Mouse (Mus musculus) forebrain, embryonic 12.5 days (tissue): ENCODE results near the gene Cadm1. TPM values are rescaled to one million over a fixed set of nuclear protein-coding genes. Genes with fewer than 3 reads are reported as not detected.

Experiments used
- ATAC-seq: fragments of 200-750 bp; cut with Nextera tagmentation; 2 replicates; pipeline ENCODE4 v1.8.0; 2017; ENCODE audit warnings: moderate TSS enrichment; ENCODE audit not compliant: low FRiP score
- H3K27ac ChIP-seq: fragments of 300-500 bp; sonication (generic); 2 replicates; pipeline ENCODE4 v1.5.1; 2016; ENCODE audit warnings: mild to moderate bottlenecking
- H3K27me3 ChIP-seq: fragments of 300-500 bp; sonication (generic); 2 replicates; pipeline ENCODE4 v1.6.1; 2016; ENCODE audit warnings: mild to moderate bottlenecking
- H3K36me3 ChIP-seq: fragments of 300-500 bp; sonication (generic); replicated peaks from 2 replicates; pipeline ENCODE4 v1.6.1; 2016; ENCODE audit warnings: mild to moderate bottlenecking
- H3K4me1 ChIP-seq: fragments of 300-500 bp; sonication (generic); 2 replicates; pipeline ENCODE4 v1.6.1; 2016
- H3K4me2 ChIP-seq: fragments of 300-500 bp; sonication (generic); 2 replicates; pipeline ENCODE4 v1.6.1; 2016; ENCODE audit warnings: mild to moderate bottlenecking, moderate library complexity
- H3K4me3 ChIP-seq: fragments of 300-500 bp; sonication (generic); replicated peaks from 2 replicates; pipeline ENCODE4 v1.5.1; 2016; ENCODE audit warnings: mild to moderate bottlenecking
- H3K9ac ChIP-seq: fragments of 300-500 bp; sonication (generic); 2 replicates; pipeline ENCODE4 v1.6.1; 2016; ENCODE audit warnings: mild to moderate bottlenecking
- H3K9me3 ChIP-seq: fragments of 300-500 bp; sonication (generic); 2 replicates; pipeline ENCODE4 v1.6.1; 2016
- WGBS: fragments of 180-500 bp; shearing (Covaris S2); methylation state at CpG from one replicate; pipeline ENCODE4 v1.1.7; 2016; 5-methylcytosine and 5-hydroxymethylcytosine counted together
- polyA plus RNA-seq: library from polyadenylated mRNA; unstranded; fragments of >200 nt; fragmentation: Nextera tagmentation; extraction: Ambion mirVana; gene quantifications from 2 replicates; pipeline ENCODE4 v1.2.1, GENCODE M21; 2016

Gene Cadm1
- polyA plus RNA-seq, 1 experiment from 2014 or later = 99.8 TPM

DNA sequence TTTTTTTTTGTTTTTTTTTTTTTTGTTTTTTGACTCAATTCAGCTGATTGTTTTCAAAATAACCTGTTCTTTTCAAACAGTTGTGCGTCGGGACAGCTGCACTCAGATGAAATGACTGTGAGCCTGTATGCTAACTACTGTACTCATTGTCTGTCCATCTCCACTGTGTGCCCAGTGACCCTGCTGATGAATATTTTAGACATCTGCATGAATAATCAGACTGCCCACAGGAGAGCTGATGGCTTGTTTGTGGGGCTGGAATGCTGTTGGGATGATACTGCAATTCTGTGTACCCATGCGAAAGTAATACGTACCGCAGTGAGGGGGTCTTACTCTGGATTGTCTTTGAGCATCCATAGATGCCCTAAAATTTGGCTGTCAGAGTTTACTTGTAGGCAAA lies 170.0 kb downstream of the Cadm1 start:
- Histone ChIP-seq H3K36me3 (no peaks in the 10 kb centered on the region), H3K4me3 (no peak overlapping the region), H3K4me2 (no peak overlapping the region), H3K27ac (no peak overlapping the region), H3K27me3 (peaks cover 1% of the 10 kb centered on the region; the same call in 1 of the 2 replicates), H3K9ac (no peak overlapping the region), H3K9me3 (no peaks in the 10 kb centered on the region), H3K4me1 (peaks cover 11% of the 10 kb centered on the region; the same call in 1 of the 2 replicates)
- peak; percentile 36; the same call in 1 of the 2 replicates for ATAC-seq
- 75% methylated on average over 5 of the region's 5 CpGs for WGBS

DNA sequence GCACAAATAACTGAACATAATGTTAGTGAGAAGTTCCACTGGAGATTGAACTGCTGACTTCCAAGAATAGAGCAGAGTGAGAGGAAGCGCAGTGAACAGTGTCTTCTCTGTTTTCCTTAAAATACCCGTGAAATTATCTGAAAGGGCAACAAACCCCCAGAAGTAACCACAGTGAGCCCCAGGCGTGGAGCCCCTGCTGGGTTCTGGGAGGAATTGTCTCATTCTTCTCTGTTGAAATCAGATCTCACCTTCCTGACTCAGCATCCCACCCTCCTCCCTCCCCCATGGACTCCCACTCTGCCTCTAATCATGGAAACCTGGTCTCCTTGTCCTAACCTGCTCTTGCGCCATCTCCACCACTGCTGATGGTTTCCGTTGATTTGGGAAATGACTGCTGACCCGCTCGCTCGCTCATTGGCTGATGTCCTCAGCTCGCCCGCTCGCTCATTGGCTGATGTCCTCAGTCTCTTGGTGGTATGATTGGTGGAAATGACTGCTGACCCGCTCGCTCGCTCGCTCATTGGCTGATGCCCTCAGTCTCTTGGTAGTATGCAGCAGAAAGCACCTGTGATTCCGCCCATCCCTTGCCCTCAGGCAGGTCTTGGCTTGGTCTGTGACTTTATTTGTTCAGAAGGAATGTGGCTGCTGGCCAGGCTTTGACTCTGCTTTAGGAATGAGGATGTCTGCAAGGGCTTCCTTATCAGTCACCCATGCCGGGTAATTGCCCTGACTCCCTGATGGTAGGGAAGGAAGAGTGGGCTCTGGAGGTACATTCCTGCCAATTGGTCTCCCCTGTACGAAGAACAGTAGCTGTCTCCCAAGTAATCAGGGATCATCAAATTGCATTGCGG lies 173.3 kb downstream of the Cadm1 start:
- H3K4me3 ChIP-seq = no peak overlapping the region
- H3K36me3 ChIP-seq = no peaks in the 10 kb centered on the region
- no peak overlapping the region for H3K27ac ChIP-seq
- no peak overlapping the region for H3K4me2 ChIP-seq
- WGBS = 89% methylated on average over 19 of the region's 19 CpGs
- no peak overlapping the region for H3K9ac ChIP-seq
- H3K9me3 ChIP-seq = no peaks in the 10 kb centered on the region
- H3K27me3 ChIP-seq = no peaks in the 10 kb centered on the region; the same call in 1 of the 2 replicates
- peaks cover 34% of the 10 kb centered on the region for H3K4me1 ChIP-seq
- ATAC-seq = no peak

DNA sequence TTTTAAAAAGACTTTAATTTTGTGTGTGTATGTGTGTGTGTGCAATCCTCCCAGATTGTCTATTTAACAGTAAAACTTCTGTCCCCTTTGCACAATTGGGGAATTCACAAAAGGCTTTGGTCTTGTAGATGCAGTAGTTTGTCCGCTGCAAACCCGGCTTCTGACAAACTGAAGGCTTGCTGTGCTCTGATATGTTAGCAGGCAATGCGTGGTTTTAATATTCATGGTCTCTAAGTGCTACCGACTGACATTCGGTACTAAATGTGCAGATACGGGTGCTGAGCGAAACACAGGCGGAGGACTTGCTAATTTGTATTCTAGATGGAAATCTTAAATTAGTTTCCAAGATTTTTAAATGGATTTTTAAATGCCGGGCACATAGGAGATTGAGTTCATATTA lies 176.4 kb downstream of the Cadm1 start:
- H3K27ac ChIP-seq = peak overlapping the region; percentile 10; the same call in 1 of the 2 replicates
- H3K4me1 ChIP-seq = peaks cover 30% of the 10 kb centered on the region

DNA sequence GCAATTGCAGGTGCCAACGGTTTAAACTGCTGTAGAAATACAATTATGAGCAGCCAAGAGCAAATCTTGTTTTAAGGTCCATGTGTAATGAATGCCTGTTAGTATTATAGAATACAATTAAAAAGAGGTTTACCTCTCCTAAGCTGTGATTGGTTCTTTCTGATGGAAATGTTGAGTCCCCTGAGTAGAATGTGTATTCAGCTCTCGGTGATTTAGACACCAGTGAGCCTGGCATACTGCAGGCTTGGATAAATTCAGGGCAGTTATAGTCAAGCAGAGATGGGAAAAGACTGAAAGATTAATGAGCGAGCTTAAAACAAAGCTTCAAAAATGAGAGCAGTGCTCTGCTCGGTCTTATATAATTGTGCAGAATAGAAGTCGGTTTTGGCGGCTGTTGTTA lies 177.4 kb downstream of the Cadm1 start:
- 50% methylated on average over 6 of the region's 6 CpGs for WGBS
- Histone ChIP-seq H3K9ac (no peak overlapping the region), H3K36me3 (no peaks in the 10 kb centered on the region), H3K9me3 (no peaks in the 10 kb centered on the region), H3K4me3 (no peak overlapping the region), H3K4me1 (peaks cover 30% of the 10 kb centered on the region), H3K4me2 (no peak overlapping the region), H3K27me3 (no peaks in the 10 kb centered on the region; the same call in 1 of the 2 replicates), H3K27ac (no peak overlapping the region)
- ATAC-seq = 0 out of 2 replicates have a peak, but pooled peaks have one; percentile 41

More for the DNA sequence above, 176.4 kb downstream of the Cadm1 start:
- no peaks in the 10 kb centered on the region; the same call in 1 of the 2 replicates for H3K27me3 ChIP-seq
- no peak overlapping the region for H3K9ac ChIP-seq
- H3K9me3 ChIP-seq = no peaks in the 10 kb centered on the region
- ATAC-seq = no peak
- H3K36me3 ChIP-seq = no peaks in the 10 kb centered on the region
- H3K4me2 ChIP-seq = no peak overlapping the region
- 49% methylated on average over 9 of the region's 9 CpGs for WGBS
- no peak overlapping the region for H3K4me3 ChIP-seq

DNA sequence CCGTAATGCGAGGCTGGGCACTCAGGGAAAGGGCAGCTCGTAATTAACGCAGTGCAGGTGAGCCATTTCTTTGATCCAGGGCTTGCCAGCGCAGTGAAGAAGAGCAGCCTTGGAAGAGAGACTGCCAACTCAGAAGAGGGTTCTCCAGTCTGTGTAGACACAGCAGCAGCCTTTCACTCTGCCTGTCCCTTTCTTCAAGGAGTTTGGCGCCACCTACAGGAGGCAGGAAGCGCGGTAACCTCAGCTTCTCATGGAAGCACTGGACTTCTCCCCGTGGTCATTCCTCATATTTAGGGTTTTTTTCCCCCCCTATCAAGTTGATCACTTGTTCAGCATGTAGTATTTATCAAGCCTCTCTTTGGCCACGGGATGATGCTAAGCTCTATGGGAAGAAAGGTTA lies 178.3 kb downstream of the Cadm1 start:
- ATAC-seq = 0 out of 2 replicates have a peak, but pooled peaks have one; percentile 55

DNA sequence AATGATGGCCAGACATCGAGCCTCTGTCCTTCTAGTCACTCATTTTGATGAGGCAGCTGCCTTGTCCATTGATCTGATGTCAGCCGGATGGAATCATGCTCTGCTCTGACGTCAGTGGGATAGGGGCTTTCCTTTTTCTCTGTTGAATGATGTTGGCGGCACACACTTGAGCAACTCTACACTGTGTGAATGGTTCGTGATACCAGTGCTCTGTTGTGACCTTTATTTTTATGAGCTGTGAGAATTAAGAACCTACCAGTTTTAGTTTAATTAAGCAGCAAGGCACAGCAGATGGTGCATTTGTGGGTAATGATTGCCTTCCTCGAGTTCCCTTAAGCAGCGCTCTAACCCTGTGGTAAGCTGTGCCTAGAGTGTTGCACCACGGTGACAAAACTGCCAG lies 181.0 kb downstream of the Cadm1 start:
- H3K27me3 ChIP-seq = peaks cover 3% of the 10 kb centered on the region; the same call in 1 of the 2 replicates
- H3K27ac ChIP-seq = no peak overlapping the region
- no peaks in the 10 kb centered on the region for H3K9me3 ChIP-seq
- ATAC-seq = peak; percentile 33; the same call in 1 of the 2 replicates
- H3K4me3 ChIP-seq = no peak overlapping the region
- WGBS = 69% methylated on average over 8 of the region's 8 CpGs
- H3K4me1 ChIP-seq = peaks cover 32% of the 10 kb centered on the region
- no peaks in the 10 kb centered on the region for H3K36me3 ChIP-seq
- H3K9ac ChIP-seq = no peak overlapping the region
- H3K4me2 ChIP-seq = no peak overlapping the region

More for the DNA sequence above, 178.3 kb downstream of the Cadm1 start:
- peaks cover 30% of the 10 kb centered on the region for H3K4me1 ChIP-seq
- H3K27ac ChIP-seq = no peak overlapping the region
- H3K27me3 ChIP-seq = no peaks in the 10 kb centered on the region; the same call in 1 of the 2 replicates
- no peaks in the 10 kb centered on the region for H3K9me3 ChIP-seq
- H3K36me3 ChIP-seq = no peaks in the 10 kb centered on the region
- no peak overlapping the region for H3K4me2 ChIP-seq
- no peak overlapping the region for H3K9ac ChIP-seq
- WGBS = 23% methylated on average over 10 of the region's 10 CpGs
- no peak overlapping the region for H3K4me3 ChIP-seq

DNA sequence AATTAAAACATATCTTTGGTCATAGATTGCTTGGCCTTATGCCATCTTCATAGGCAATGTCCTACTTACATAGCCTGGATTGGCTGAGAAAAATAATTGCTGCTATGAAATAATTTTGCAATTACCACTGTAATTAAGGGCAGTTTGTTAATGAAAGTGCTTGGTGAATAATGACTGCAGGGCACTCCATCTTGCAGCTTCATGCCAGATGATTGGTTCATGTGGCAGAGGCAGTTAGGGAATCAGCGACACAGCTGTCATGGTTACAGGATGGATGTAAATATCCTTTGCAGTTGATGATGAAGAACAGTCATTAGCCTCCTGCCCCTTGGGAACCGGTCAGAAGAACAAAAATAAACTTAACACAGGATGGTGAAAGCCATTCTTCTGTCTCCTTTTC lies 184.6 kb downstream of the Cadm1 start:
- Histone ChIP-seq H3K27ac (no peak overlapping the region), H3K9ac (no peak overlapping the region), H3K36me3 (no peaks in the 10 kb centered on the region), H3K4me2 (no peak overlapping the region), H3K9me3 (no peaks in the 10 kb centered on the region), H3K4me3 (no peak overlapping the region), H3K4me1 (peaks cover 24% of the 10 kb centered on the region), H3K27me3 (peaks cover 3% of the 10 kb centered on the region; the same call in 1 of the 2 replicates)
- WGBS = 29% methylated on average over 2 of the region's 2 CpGs
- ATAC-seq = no peak

DNA sequence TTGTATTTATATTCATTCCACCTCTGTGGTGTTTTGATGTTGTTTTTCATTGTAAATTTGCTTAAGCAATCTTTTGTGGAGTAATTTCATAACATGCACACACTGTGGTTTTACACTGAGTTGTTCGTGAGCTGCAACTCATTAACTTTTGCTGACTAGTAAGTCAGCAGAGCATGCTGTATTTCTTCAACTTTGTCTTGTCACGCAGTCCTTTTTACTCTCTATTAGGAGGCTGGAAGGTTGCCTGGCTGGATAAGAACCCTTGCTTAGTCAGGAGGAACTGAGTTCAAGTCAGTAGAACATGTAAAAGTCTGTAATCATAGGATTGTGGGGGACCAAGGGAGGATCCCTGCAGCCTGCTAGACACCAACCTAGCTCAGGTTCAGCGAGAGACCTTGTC lies 185.4 kb downstream of the Cadm1 start:
- H3K9me3 ChIP-seq = no peaks in the 10 kb centered on the region
- no peak for ATAC-seq
- no peaks in the 10 kb centered on the region for H3K36me3 ChIP-seq
- peaks cover 3% of the 10 kb centered on the region; the same call in 1 of the 2 replicates for H3K27me3 ChIP-seq
- no peak overlapping the region for H3K9ac ChIP-seq
- 81% methylated on average over 3 of the region's 3 CpGs for WGBS
- H3K4me1 ChIP-seq = peaks cover 24% of the 10 kb centered on the region
- H3K4me3 ChIP-seq = no peak overlapping the region
- no peak overlapping the region for H3K4me2 ChIP-seq
- H3K27ac ChIP-seq = no peak overlapping the region

DNA sequence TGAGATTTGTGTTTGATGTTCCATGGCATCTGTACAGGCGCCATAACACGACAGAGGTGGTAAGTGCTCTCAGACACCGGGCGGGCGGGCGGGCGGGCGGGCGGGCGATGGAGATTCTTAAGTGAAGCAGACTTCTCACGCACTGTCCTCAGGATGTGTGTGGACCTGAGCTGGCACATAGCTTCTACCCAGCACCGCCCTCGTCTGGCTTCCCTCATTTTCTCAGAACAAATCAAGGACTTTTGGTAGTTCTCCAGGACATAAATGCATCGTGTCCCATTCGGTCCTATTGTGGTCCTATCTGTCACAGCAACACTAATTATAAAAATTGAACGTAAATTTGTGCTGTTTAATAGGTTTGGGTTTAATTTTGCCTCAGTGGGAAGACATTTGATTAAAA lies 186.9 kb downstream of the Cadm1 start:
- peaks cover 24% of the 10 kb centered on the region for H3K4me1 ChIP-seq
- H3K27me3 ChIP-seq = peaks cover 3% of the 10 kb centered on the region; the same call in 1 of the 2 replicates
- H3K9ac ChIP-seq = no peak overlapping the region
- 83% methylated on average over 16 of the region's 16 CpGs for WGBS
- H3K4me3 ChIP-seq = no peak overlapping the region
- H3K27ac ChIP-seq = no peak overlapping the region
- no peaks in the 10 kb centered on the region for H3K9me3 ChIP-seq
- H3K36me3 ChIP-seq = no peaks in the 10 kb centered on the region
- H3K4me2 ChIP-seq = no peak overlapping the region
- ATAC-seq = no peak

DNA sequence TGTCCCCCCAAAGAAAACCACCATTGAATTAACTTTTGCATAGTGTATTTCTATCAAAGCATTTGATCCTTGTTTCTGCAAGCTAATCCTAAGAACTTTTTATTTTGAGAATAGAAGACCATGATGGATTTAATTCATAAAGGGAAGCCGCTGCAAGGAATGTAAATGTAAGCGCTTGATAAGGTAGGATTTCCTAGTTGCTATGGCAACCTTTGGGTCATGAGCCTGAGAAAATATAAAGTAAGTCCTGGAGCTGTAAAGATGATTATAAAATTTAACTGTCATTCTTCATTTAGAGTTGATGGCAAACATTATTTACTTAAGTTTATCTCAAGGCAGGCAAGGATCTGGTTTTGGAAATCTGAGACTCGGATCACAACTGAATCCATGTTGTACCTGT lies 197.6 kb downstream of the Cadm1 start:
- no peaks in the 10 kb centered on the region for H3K27me3 ChIP-seq
- 80% methylated on average over 3 of the region's 3 CpGs for WGBS
- H3K4me3 ChIP-seq = no peak overlapping the region
- H3K4me2 ChIP-seq = no peak overlapping the region
- H3K27ac ChIP-seq = no peak overlapping the region
- no peak overlapping the region for H3K9ac ChIP-seq
- peaks cover 21% of the 10 kb centered on the region for H3K4me1 ChIP-seq
- ATAC-seq = no peak
- H3K9me3 ChIP-seq = no peaks in the 10 kb centered on the region
- H3K36me3 ChIP-seq = no peaks in the 10 kb centered on the region

DNA sequence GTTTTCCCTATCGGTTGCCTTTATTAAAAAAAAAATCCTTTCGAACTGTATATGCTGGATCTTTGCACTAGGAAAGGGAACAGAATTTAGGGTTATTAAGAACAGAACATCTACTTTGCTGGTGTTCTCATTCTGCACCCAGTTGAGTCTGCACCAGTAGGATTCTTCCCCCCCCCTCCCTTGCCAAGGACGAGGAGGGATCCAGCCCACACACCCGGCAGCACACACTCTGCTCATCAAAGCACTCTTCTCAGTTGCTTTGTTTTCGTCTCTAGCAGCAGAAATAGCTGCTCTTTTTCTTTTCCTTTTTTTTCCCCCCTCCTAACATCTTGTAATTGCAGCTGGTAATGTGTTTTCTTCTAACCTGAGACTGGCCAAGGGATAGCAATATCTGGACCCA lies 198.9 kb downstream of the Cadm1 start:
- no peak overlapping the region for H3K4me2 ChIP-seq
- H3K9me3 ChIP-seq = no peaks in the 10 kb centered on the region
- H3K27me3 ChIP-seq = no peaks in the 10 kb centered on the region
- no peak for ATAC-seq
- WGBS = 52% methylated on average over 5 of the region's 5 CpGs
- H3K27ac ChIP-seq = no peak overlapping the region
- no peaks in the 10 kb centered on the region for H3K36me3 ChIP-seq
- no peak overlapping the region for H3K9ac ChIP-seq
- H3K4me3 ChIP-seq = no peak overlapping the region
- H3K4me1 ChIP-seq = peaks cover 21% of the 10 kb centered on the region

DNA sequence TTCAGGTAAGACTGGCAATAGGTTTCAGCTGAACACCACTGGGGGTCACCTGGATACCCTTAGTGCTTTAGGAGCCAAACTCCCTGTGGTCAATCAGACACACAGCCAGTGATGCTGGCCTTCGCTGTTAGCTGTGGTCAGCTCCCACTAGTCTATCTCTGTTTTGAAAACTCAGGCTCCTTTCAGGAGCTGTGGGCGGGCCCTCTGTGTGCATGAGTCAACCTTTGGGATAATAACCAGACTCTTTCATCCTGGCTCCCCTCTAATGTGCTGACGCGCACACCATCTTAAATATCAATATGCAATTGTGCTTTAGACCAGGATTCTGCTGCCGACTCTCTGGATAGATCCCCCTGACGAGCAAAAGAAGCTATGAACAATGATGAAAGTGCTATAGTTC lies 200.3 kb downstream of the Cadm1 start:
- H3K4me1 ChIP-seq = peaks cover 26% of the 10 kb centered on the region
- H3K4me3 ChIP-seq = no peak overlapping the region
- no peaks in the 10 kb centered on the region for H3K36me3 ChIP-seq
- H3K9ac ChIP-seq = no peak overlapping the region
- H3K27ac ChIP-seq = no peak overlapping the region
- no peak for ATAC-seq
- no peaks in the 10 kb centered on the region for H3K27me3 ChIP-seq
- no peaks in the 10 kb centered on the region for H3K9me3 ChIP-seq
- H3K4me2 ChIP-seq = no peak overlapping the region
- 82% methylated on average over 6 of the region's 6 CpGs for WGBS
